Mouse (Mus musculus): ENCODE data around the gene Gclc.

- TF ChIP-seq CTCF (IDR thresholded peaks at IDR 0.05; ENCODE audit: low read depth) (no peak), EP300 (optimal IDR thresholded peaks at IDR 0.05) (no peak)
Observed at GRCm38 (mm10) chr9:77771765-77772383, 17.5 kb downstream of the Gclc start.

Data from stomach, postnatal 0 days (tissue).